Mouse (Mus musculus): ENCODE results near the gene Lsm14b.

DNA sequence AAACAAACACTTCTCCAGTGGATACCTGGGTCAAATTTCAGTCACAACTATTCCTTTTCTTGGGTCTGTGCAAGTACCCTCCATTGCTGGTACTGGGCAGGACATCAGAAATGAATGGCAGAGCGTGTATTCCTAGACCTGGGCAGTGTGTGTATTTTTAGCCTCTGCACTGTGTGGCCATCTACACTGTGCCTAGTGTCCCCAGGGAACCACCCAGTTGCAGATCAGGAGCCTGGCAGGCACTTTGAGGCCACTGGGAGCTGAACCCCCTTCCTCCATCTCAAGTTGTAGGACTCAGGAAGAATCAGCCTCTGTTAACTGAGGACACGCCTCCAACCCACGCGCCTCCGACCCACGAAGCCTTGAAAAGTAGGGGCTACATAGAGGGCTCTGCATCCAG, 2.0 kb upstream of the Lsm14b start:
- no peak for TF ChIP-seq CTCF (IDR thresholded peaks at IDR 0.05 in 2 of 3, conservative IDR thresholded peaks at IDR 0.05 in 1 of 3; ENCODE audit: control insufficient read depth in 1 of 3, insufficient read depth in 1 of 3, low read depth in 2 of 3, low read length in 3 of 3, poor library complexity in 1 of 3, severe bottlenecking in 1 of 3)
- TF ChIP-seq POLR2A (IDR thresholded peaks at IDR 0.05; ENCODE audit: control insufficient read depth in 1 of 2, insufficient read depth in 1 of 2, low read depth in 1 of 2, low read length in 2 of 2, poor library complexity in 1 of 2), result no peak
- TF ChIP-seq ETS1 (IDR thresholded peaks at IDR 0.05; ENCODE audit: low read depth, low read length), result no peak
- TF ChIP-seq TAL1 (IDR thresholded peaks at IDR 0.05; ENCODE audit: low read length), result no peak
- TF ChIP-seq EP300 (IDR thresholded peaks at IDR 0.05; ENCODE audit: low read depth in 1 of 2, low read length in 2 of 2), result no peak
- TF ChIP-seq E2F4 (IDR thresholded peaks at IDR 0.05; ENCODE audit: borderline replicate concordance, low read depth, low read length), result no peak
- no peak for TF ChIP-seq MAFK (IDR thresholded peaks at IDR 0.05; ENCODE audit: borderline replicate concordance, low read depth, low read length)
